Mouse (Mus musculus): Measurements from ENCODE around the gene Scn2b. TPM values are rescaled to one million over a fixed set of nuclear protein-coding genes. Genes with fewer than 3 reads are reported as not detected.
A peak's percentile ranks its signal among the peaks of the same experiment; 100 is the strongest.

Gene Scn2b
- polyA plus RNA-seq (2015; fragmentation: Nextera tagmentation; extraction: Ambion mirVana) = 0.84 and 0.94 TPM in 2 replicates

DNA sequence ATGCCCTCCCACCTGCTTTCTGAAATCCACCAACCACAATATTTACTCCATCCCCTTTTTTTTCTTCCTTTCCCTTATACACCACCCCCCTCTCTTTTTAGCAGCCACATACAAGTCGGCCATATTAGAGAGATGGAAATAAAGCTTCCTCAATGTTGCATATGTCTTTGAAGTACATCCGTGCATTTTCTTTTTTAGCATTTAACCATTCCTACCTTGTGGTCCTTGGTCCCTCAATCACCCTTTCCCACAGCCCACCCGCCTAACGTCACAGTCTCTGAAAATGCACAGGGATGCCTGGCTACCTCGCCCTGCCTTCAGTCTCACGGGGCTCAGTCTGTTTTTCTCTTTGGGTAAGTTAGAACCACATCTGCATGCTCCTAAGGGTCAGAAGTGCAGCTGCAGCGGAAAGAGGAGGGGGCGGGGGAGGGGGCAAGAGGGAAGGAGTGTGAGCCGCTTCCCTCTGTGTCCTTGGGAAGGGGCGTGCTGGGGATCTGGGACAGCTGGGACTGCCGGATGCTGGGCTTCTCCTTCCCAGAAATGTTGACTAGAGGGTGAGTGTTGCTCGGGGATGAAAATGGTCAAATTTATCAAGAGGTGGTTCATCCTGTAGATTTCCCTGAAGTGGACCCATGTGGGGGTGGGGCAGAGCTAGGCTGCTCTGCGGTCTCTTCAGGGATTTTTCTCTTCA, at the start of gene Scn2b:
Gene Scn2b, plus strand, starts transcription at position 42 of the 691 bp plus-strand sequence.
- DNase-seq (ENCODE audit: low spot score) = no peak
- no peak for ATAC-seq (ENCODE audit: low FRiP score, low TSS enrichment)
- 3% methylated on average over 13 of the region's 13 CpGs for WGBS
- TF ChIP-seq EP300 (optimal IDR thresholded peaks at IDR 0.05) = no peak
- TF ChIP-seq CTCF (IDR thresholded peaks at IDR 0.05; ENCODE audit: low read depth) = no peak
- Histone ChIP-seq H3K4me2 (replicated peaks; ENCODE audit: low read depth) (peak within 1 kb of the TSS; percentile 53), H3K4me1 (replicated peaks; ENCODE audit: control insufficient read depth, insufficient read depth) (no peaks in the 10 kb centered on the region; the same call in 1 of the 2 replicates), H3K9ac (ENCODE audit: low read length) (peak within 1 kb of the TSS; percentile 59), H3K36me3 (ENCODE audit: control insufficient read depth, insufficient read depth, low read length) (no peaks in the 10 kb centered on the region), H3K9me3 (ENCODE audit: control insufficient read depth, low read length) (no peaks in the 10 kb centered on the region), H3K4me3 (ENCODE audit: low read depth, low read length) (peak within 1 kb of the TSS; percentile 45), H3K27ac (replicated peaks) (0 out of 2 replicates have a peak within 1 kb of the TSS, but pooled peaks have one; percentile 49), H3K27me3 (ENCODE audit: control insufficient read depth, insufficient read depth, low read length) (no peaks in the 10 kb centered on the region)

DNA sequence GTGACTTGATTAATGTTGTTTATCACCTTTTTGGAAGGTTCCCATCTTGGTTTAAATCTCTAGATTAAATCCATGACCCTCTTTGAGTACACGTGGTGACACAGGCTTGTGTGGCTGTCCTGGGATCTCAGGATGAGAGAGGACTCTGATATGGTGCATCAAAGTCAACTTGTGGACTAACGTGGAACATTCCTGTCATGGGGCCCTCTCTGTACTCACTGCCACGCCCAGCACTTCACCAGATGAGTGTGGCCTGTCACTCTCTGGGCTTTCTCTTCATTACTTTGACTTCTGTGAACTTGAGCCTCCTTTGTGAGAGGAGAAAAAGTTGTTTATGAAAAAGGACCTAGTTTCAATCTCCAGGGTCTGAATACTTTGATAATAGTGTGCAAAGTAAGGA, 45.8 kb upstream of the Scn2b start:
- no peak overlapping the region for H3K4me3 ChIP-seq (ENCODE audit: low read depth, low read length)
- H3K27ac ChIP-seq (replicated peaks) = no peak overlapping the region
- no peaks in the 10 kb centered on the region; the same call in 1 of the 2 replicates for H3K36me3 ChIP-seq (ENCODE audit: control insufficient read depth, insufficient read depth, low read length)
- 45% methylated on average over 3 of the region's 3 CpGs for WGBS
- DNase-seq (ENCODE audit: low spot score) (no peak), ATAC-seq (ENCODE audit: low FRiP score, low TSS enrichment) (no peak)
- H3K4me2 ChIP-seq (replicated peaks; ENCODE audit: low read depth) = no peak overlapping the region
- H3K9me3 ChIP-seq (ENCODE audit: control insufficient read depth, low read length) = no peaks in the 10 kb centered on the region
- H3K4me1 ChIP-seq (replicated peaks; ENCODE audit: control insufficient read depth, insufficient read depth) = no peaks in the 10 kb centered on the region
- no peak overlapping the region for H3K9ac ChIP-seq (ENCODE audit: low read length)
- H3K27me3 ChIP-seq (ENCODE audit: control insufficient read depth, insufficient read depth, low read length) = no peaks in the 10 kb centered on the region
- no peak for TF ChIP-seq CTCF (IDR thresholded peaks at IDR 0.05; ENCODE audit: low read depth)
- TF ChIP-seq EP300 (optimal IDR thresholded peaks at IDR 0.05) = no peak

DNA sequence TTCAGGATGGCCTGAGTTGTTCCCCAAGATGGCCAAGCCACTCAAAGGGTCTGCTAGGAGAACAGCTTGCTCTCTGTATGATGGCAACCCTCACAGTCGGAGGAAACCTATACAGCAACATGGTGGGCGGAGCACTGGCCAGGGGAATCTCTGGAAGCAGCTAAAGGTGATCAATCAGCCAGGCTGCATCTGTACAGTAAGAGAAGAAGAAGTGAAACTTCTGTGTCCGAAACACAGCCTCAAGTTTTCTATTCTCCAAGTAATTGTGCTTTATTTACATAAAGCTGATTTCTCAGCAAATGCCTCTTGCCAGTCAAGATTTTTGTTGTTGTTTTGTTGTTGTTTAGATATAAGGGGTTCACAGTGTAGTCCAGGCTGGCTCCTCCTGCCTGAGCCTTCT, 39.7 kb upstream of the Scn2b start:
- H3K27me3 ChIP-seq (ENCODE audit: control insufficient read depth, insufficient read depth, low read length) = no peaks in the 10 kb centered on the region
- no peaks in the 10 kb centered on the region for H3K36me3 ChIP-seq (ENCODE audit: control insufficient read depth, insufficient read depth, low read length)
- H3K27ac ChIP-seq (replicated peaks) = no peak overlapping the region
- 58% methylated on average over 3 of the region's 3 CpGs for WGBS
- no peaks in the 10 kb centered on the region for H3K9me3 ChIP-seq (ENCODE audit: control insufficient read depth, low read length)
- ATAC-seq (ENCODE audit: low FRiP score, low TSS enrichment) (no peak), DNase-seq (ENCODE audit: low spot score) (no peak)
- TF ChIP-seq CTCF (IDR thresholded peaks at IDR 0.05; ENCODE audit: low read depth) (no peak), EP300 (optimal IDR thresholded peaks at IDR 0.05) (no peak)
- H3K4me2 ChIP-seq (replicated peaks; ENCODE audit: low read depth) = no peak overlapping the region
- H3K9ac ChIP-seq (ENCODE audit: low read length) = no peak overlapping the region
- H3K4me3 ChIP-seq (ENCODE audit: low read depth, low read length) = no peak overlapping the region
- H3K4me1 ChIP-seq (replicated peaks; ENCODE audit: control insufficient read depth, insufficient read depth) = no peaks in the 10 kb centered on the region

DNA sequence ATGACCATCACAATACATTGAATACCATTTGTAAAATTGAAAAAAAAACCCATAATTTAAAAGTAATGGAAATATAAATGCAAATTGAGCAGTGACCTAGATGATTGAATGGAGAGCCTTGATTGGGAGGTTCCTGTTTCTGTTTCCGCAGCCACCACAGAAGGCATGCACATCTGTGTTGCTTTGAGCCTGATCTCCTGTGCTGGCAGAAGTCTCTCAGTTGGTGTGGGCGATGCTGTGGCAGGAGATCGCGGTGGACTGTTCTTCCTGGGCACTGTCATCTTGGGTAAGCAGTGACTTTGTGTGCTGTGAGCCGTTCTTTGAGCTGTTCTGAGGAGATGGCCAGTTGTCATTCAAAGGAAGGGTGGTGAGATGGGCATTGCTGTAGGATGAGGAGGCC, 38.6 kb upstream of the Scn2b start, which contains the start of gene Jaml:
Gene Jaml, plus strand, starts transcription at position 173 of the 400 bp plus-strand sequence.
- no peak within 1 kb of the TSS for H3K4me3 ChIP-seq (ENCODE audit: low read depth, low read length)
- H3K27ac ChIP-seq (replicated peaks) = no peak within 1 kb of the TSS
- no peak for DNase-seq (ENCODE audit: low spot score)
- ATAC-seq (ENCODE audit: low FRiP score, low TSS enrichment) = no peak
- H3K27me3 ChIP-seq (ENCODE audit: control insufficient read depth, insufficient read depth, low read length) = no peaks in the 10 kb centered on the region
- no peaks in the 10 kb centered on the region for H3K36me3 ChIP-seq (ENCODE audit: control insufficient read depth, insufficient read depth, low read length)
- H3K4me1 ChIP-seq (replicated peaks; ENCODE audit: control insufficient read depth, insufficient read depth) = no peaks in the 10 kb centered on the region
- no peak for TF ChIP-seq EP300 (optimal IDR thresholded peaks at IDR 0.05)
- TF ChIP-seq CTCF (IDR thresholded peaks at IDR 0.05; ENCODE audit: low read depth) = no peak
- WGBS = 88% methylated on average over 5 of the region's 5 CpGs
- H3K4me2 ChIP-seq (replicated peaks; ENCODE audit: low read depth) = no peak within 1 kb of the TSS
- no peaks in the 10 kb centered on the region for H3K9me3 ChIP-seq (ENCODE audit: control insufficient read depth, low read length)
- no peak within 1 kb of the TSS for H3K9ac ChIP-seq (ENCODE audit: low read length)

DNA sequence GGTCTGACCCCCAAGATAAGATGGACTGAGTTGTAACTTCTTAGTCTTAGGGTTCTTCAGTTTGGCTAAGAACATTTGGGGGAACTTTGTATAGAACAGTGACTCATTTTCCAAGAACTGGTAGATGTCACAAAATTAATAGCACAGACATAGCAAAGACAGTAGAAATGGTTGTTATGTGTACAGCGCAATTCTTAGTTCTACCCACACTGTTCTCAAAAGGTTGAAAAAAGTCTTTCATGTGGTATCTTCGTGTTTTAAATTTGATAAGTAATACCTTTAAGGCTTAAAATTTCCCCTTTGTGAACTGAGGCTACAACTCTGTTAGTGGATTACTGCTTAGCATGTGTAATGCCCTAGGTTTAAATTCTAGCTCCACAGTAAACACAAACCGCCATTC, 34.5 kb upstream of the Scn2b start:
- no peaks in the 10 kb centered on the region for H3K27me3 ChIP-seq (ENCODE audit: control insufficient read depth, insufficient read depth, low read length)
- no peak overlapping the region for H3K27ac ChIP-seq (replicated peaks)
- DNase-seq (ENCODE audit: low spot score) (no peak), ATAC-seq (ENCODE audit: low FRiP score, low TSS enrichment) (no peak)
- H3K4me3 ChIP-seq (ENCODE audit: low read depth, low read length) = no peak overlapping the region
- no peaks in the 10 kb centered on the region for H3K4me1 ChIP-seq (replicated peaks; ENCODE audit: control insufficient read depth, insufficient read depth)
- no peak for TF ChIP-seq EP300 (optimal IDR thresholded peaks at IDR 0.05)
- no peak for TF ChIP-seq CTCF (IDR thresholded peaks at IDR 0.05; ENCODE audit: low read depth)
- H3K9ac ChIP-seq (ENCODE audit: low read length) = no peak overlapping the region
- 88% methylated on average over 3 of the region's 3 CpGs for WGBS
- H3K9me3 ChIP-seq (ENCODE audit: control insufficient read depth, low read length) = no peaks in the 10 kb centered on the region
- H3K4me2 ChIP-seq (replicated peaks; ENCODE audit: low read depth) = no peak overlapping the region
- H3K36me3 ChIP-seq (ENCODE audit: control insufficient read depth, insufficient read depth, low read length) = no peaks in the 10 kb centered on the region

DNA sequence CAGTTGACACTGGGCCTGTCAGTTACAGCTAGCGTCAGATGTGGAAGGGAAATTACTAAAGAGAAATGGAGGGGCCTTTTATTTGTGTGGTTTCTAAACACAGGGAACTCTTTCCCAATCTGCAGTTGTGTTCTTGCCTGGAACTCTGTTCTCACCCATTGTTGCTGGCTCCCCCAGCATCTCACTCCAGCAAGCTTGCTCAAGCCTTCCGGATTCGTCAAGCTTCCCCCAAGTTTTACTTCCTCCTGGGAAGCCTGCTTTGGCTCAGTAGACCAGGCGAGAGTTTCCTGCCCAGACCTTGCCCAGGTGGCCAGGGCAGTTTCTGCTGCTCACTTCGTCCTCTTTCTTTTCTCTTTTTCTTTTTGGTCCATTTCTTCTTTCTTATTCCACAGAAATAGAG, 33.0 kb upstream of the Scn2b start:
- no peak overlapping the region for H3K9ac ChIP-seq (ENCODE audit: low read length)
- DNase-seq (ENCODE audit: low spot score) = no peak
- TF ChIP-seq CTCF (IDR thresholded peaks at IDR 0.05; ENCODE audit: low read depth) (no peak), EP300 (optimal IDR thresholded peaks at IDR 0.05) (no peak)
- H3K4me2 ChIP-seq (replicated peaks; ENCODE audit: low read depth) = no peak overlapping the region
- H3K4me1 ChIP-seq (replicated peaks; ENCODE audit: control insufficient read depth, insufficient read depth) = no peaks in the 10 kb centered on the region
- no peak overlapping the region for H3K4me3 ChIP-seq (ENCODE audit: low read depth, low read length)
- no peaks in the 10 kb centered on the region for H3K9me3 ChIP-seq (ENCODE audit: control insufficient read depth, low read length)
- no peak overlapping the region for H3K27ac ChIP-seq (replicated peaks)
- ATAC-seq (ENCODE audit: low FRiP score, low TSS enrichment) = no peak
- WGBS = 56% methylated on average over 5 of the region's 5 CpGs
- H3K36me3 ChIP-seq (ENCODE audit: control insufficient read depth, insufficient read depth, low read length) = no peaks in the 10 kb centered on the region
- H3K27me3 ChIP-seq (ENCODE audit: control insufficient read depth, insufficient read depth, low read length) = no peaks in the 10 kb centered on the region

Measured in stomach, postnatal 0 days (tissue).